Mouse (Mus musculus) megakaryocyte, adult 5-6 weeks (primary cell): Measurements from ENCODE around the gene Cyb561d2. TPM values are rescaled to one million over a fixed set of nuclear protein-coding genes. Genes with fewer than 3 reads are reported as not detected.
"Not testable (repeated sequence)": the region's sequence is repeated elsewhere in the genome, so short reads cannot be mapped to it uniquely, and the experiment has no call there.

ENCODE experiments used
- ATAC-seq: 2 replicates; pipeline ENCODE4 v1.8.0; 2016; ENCODE audit warnings: mild to moderate bottlenecking, inconsistent platforms; ENCODE audit not compliant: poor library complexity, severe bottlenecking
- total RNA-seq, 2 experiments: library from RNA; stranded (forward) in 1 of 2; stranded (reverse) in 1 of 2; fragments of 153-499, 151-499 nt in 1 of 2; fragments of 221-1000, 200-1000 nt in 1 of 2; gene quantifications; 2 replicates each; pipeline versions ENCODE4 v1.2.3 to v1.2.4; 2015 to 2017

The Cyb561d2 gene
- total RNA-seq (2015) (12.8 and 15.5 TPM in 2 replicates), total RNA-seq (2017) (14.2 and 21.7 TPM in 2 replicates)

DNA sequence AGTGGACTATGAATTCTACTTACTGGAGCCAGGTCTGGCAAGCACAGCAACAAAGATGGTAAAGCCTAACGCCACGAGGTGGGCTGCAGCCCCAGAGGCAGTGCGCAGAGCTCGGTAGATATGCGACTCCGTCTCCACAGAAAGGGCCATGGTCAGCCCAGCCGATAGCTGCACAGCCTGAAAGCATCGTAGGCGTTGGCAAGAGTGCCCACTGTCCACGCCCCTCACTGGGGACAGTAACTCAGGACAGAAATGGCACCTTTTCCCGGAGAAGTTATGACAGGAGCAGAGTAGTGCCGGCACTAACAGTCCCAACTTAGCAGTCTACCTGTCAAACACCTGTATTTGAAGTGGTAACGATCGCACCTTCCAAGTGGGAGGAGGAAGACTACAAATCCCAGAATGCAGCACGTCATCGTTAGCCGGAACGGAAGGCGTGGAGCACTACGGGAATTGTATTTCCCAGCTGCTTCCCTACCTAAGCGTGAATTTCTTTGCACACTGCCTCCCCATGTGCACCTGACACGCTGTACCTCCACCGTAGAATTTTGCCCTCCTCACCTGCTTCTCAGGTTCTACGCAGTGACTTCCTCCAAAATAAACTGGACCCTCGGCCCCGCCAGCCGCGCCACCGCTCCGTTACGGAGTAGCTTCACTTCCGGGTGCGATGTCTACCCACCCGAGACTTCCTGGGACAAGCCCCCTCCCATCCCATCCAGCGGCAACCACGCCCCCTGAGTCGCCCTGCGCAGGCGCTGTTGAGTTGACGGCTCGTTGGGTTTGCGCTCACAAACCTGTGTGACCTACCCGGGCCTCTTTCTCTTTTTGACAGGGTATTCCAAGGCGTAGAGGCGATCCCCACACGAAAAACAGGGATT is at the start of gene Cyb561d2, which contains the start of gene Nprl2:
Gene Cyb561d2, minus strand, starts transcription at position 720 of the 878 bp plus-strand sequence.
Gene Nprl2, plus strand, starts transcription at position 753 of the 878 bp plus-strand sequence.
- ATAC-seq: peak; percentile 89

DNA sequence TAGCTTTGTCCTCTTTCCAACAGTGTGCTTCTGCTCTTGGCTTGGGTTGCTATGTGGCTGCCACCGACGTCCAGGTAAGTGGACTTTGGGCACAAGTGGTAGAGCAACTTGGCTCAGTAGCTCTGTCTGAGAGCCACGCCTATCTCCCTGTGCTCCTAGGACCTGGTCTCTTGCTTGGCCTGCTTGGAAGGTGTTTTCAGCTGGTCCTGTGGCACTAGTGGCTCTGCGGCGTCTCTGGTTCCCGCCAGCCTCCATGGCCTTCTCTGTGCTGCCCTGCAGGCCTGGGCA is 48.7 kb upstream of the Cyb561d2 start:
- ATAC-seq: no peak

DNA sequence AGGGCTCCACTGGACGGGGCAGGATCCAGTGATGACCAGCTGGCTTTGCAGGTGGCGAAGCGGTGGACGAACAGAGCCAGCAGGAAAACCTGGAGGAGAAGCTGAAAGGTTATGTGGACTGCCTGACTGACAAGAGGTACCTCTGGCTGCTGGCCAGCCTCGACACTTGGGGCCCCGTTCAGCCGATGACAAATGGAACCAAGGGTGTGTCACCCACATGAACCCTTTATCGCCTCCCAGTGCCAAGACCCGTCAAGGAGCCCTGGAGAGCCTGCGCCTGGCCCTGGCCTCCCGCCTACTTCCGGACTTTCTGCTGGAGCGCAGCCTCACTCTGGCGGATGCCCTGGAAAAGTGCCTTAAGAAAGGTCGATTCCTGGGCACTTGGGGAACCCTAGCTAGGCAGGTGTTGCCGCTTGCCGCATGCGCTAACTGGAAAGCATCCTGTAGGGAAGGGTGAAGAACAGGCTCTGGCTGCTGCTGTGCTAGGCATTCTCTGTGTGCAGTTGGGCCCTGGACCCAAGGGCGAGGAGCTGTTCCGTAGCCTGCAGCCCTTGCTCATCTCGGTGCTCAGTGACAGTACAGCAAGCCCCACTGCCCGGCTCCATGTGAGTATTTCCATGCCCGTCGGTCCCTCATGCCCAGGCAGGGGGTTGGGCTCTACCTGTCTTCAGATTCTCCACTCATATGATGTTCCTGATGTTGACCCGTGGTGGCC is 48.2 kb upstream of the Cyb561d2 start:
- no peak for ATAC-seq

DNA sequence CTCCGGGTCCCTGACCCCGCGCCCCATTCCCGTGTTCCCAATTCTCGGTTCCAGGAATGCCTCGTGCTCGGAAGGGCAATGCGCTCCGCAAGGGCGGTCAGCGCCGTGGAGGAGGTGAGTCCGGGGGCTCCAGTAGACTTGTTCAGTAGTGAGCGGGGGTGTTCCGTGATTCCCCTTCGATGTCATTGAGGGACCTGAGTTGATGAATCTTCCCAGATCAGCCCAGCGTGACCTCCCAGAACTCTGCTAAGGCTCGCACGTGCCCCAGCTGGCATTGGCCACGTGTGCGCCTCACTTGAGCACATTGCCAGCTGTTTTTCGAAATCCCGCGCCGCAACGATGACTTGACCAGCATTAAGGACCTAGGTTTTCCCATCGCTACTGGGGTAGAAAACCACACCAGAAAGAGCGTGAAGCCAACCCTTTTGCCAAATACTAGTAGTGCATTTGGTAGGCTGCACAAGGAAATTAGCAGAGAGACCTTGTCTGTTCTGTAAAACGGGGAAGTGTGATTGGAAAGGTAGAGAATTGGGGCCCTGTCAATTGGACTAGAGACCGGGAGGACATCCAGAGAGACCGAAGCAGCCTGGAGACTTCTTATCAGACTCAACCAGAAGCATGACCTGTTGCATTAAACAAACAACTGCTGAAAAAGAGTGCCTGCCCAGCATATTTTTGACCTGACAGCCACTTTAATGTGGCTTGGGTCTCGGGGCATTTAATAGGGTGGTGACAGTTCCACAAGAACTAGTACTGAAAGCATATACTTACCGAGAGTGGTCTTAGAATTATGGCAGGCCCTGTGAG is 46.0 kb upstream of the Cyb561d2 start:
- peak; percentile 7; the same call in 1 of the 2 replicates for ATAC-seq

DNA sequence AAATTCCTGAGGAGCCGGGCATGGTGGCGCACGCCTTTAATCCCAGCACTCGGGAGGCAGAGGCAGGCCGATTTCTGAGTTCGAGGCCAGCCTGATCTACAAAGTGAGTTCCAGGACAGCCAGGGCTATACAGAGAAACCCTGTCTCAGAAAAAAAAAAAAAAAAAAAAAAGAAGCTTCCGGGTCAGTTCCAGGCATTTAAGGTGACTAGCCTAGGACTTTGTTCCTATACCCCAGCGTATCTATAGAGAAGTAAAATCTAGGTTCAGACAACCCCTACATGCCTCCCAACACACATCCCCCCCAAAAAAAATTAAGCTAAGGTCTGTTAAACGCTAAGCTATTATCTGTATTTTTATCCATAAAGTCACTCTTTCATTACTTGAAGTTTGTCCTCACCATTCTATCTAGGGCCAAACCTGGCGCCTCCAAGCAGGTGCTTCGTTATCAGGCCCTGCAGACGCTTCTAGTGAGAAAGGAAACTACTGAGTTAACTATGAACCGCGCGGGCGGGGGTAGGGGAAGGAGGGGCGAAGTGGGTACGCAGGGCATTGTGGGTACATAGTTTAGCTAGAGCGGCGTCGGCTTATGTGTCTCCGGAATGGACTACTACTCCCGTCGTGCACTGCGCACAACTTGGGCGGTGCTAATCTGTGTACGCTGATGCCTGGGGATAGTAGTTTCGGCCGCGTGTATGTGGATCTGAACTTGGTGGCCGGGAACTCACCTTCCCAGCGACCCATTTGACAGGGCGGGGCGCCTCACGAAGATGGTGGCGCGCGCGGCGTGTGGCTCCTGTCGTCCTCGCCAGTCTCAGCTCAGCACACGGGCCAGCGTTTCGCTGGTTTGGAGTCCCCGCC is 45.2 kb upstream of the Cyb561d2 start, which contains the start of gene Ifrd2:
Gene Ifrd2, plus strand, starts transcription at position 669 of the 859 bp plus-strand sequence.
- ATAC-seq: peak; percentile 97

DNA sequence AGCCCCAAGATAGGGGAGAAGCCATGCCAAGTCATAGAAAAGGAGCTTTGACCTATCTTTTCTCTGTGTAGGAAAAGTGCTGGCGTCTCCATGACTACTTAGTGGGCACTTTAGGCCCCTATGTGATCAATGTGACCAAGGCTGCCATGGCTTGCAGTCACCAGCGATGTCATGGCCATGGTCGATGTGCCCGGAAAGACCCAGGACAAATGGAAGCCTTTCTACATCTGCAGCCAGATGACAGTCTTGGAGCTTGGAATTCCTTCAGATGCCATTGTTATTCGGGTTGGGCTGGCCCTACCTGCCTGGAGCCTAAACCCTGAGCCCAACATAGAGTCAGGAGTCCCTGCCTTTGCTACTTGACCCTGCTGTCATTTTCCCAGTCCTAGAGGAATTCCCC is 44.5 kb upstream of the Cyb561d2 start:
- no peak for ATAC-seq

DNA sequence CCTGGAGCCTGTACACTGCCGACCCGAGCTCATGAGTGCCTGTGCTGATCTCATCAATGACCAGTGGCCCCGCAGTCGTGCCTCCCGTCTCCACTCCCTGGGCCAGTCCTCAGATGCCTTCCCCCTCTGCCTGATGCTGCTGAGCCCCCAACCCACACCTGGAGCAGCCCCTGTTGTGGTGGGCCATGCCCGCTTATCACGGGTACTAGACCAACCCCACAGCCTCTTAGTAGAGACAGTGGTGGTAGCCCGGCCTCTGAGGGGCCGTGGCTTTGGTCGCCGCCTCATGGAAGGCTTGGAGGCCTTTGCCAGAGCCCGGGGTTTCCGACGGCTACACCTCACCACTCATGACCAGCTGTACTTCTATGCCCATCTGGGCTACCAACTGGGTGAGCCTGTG is 41.2 kb upstream of the Cyb561d2 start:
- no peak for ATAC-seq

DNA sequence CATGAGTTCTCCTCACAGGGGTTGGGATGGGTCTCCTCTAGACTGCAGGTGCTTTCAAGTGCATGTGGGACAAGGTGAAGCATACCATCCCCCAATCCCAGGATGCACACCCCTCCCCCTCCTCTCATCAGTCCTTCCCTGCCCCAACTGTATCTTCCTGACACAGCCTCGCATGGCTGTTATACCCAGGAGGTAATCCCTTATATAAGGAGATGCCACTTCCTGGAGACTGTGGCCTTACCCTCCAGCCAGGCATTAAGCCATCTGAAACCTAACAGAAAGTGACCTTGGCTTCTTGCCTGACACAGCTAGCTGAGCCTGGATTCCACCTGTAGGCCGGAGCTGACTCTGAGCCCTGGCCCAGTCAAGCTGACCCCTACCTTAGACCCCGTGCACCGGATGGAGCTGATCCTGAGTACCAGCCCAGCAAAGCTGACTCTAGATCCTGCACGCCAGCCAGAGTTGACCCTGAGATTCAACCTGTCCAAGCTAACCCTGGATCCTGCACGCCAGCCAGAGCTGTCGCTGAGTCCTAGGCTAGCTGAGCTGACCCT is 40.6 kb upstream of the Cyb561d2 start:
- no peak for ATAC-seq

DNA sequence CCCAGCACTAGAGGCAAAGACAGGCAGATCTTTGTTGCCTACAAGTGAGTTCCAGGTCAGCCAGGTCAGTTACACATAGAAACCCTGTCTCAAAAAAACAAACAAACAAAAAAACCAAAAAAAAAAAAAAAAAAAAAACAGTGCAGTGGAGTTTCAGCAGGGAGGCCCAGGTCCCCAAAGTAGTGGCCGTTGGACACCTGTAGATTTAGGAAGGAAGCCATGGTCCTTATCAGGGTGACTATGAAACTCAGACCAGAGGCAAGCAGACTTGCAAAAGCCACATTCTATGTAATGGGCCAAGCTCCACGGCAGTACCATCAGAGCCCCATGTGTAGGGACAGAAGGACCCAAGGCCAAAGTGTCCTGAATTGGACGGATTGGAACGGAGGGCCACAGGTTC is 39.6 kb upstream of the Cyb561d2 start:
- ATAC-seq: no peak

DNA sequence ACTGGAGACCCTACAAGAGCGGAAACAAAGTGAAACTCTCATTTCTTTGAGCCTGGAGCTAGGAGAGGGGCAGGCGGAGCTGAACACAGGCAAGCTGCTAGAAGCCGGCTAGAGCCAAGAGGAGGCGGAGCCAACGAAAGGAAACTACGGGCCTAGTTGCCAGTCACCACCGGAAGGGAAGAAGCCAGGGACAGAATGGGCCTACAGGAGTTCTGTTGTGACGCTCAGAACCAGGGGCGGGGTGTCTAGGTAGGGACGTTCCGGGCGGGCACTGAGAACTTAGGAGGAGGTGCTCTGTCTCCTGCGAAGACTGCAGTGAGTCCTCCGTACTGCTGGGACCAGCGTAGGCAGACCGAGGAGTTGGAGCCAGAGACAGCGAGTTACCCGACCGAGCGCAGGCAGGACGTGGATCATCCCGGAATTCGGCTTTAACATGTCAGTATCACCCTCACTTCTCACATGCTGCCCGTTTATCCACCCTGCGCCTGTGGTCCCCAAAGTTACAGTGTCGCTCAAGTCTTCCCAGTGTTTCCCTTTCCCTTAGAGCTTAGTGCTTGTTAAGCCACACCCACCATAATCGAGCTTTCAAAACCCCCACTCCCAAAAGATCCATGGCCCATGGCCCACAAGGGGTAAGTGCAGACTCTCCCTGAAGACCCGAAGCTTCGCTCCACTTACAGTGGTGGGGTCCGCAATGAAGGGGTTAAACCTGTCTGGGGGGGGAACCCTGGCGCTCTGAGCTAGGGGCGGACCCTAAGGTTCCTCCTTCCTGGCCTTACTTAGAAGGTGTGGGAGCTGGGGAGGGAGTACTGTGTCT is 38.7 kb upstream of the Cyb561d2 start, which contains the start of gene Hyal3:
Gene Hyal3, plus strand, starts transcription at position 318 of the 817 bp plus-strand sequence.
- peak; percentile 77 for ATAC-seq

DNA sequence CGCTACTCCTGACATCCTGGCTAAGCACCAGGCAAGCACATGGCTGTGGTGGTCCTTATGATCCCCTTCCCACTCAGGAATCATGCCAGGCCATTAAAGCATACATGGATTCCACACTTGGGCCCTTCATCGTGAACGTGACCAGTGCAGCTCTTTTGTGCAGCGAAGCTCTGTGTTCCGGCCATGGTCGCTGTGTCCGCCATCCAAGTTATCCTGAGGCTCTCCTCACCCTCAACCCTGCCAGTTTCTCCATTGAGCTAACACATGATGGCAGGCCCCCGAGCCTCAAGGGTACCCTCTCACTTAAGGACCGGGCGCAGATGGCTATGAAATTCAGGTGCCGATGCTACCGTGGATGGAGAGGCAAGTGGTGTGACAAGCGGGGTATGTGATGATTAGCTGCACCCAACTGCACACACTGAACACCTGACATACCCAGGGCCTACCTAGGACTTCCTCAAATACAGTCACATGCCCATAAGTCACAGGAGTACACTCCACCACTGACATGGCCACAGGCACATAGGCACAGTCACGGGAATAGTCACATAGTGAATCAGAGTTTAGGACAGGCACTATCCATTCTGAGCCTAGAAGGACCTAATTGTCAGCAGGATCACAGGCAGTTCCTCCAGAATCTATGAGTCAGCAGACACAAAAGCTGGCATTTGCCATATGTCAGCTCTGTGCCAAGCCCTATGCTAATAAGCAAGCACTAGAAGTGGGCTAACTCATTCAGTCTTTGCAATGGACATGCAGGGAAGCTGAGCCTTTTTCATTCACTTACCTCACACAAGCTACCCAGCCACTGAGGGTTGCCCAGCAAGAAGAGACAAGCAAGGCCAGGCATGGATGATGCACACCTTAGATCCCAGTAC is 37.3 kb upstream of the Cyb561d2 start:
- no peak for ATAC-seq

DNA sequence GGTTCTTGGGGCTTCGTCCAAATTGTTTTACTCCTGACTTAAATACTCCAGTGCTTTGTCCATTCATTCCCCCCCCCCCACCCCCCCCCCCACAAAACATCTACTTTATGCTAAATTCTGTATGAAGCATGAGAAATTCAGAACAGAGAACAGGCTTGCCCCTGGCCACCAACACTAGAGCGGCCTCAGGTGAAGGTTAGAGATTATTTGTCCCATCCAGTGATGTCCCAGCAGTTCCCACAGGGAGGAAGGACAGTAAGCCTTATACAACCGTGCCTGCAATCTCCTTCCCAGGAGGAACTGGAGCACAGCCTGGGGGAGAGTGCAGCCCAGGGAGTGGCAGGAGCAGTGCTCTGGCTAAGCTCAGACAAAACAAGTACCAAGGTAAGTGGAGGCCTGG is 36.6 kb upstream of the Cyb561d2 start, which contains the start of gene Naa80:
Gene Naa80, plus strand, starts transcription at position 301 of the 400 bp plus-strand sequence.
- ATAC-seq: no peak

DNA sequence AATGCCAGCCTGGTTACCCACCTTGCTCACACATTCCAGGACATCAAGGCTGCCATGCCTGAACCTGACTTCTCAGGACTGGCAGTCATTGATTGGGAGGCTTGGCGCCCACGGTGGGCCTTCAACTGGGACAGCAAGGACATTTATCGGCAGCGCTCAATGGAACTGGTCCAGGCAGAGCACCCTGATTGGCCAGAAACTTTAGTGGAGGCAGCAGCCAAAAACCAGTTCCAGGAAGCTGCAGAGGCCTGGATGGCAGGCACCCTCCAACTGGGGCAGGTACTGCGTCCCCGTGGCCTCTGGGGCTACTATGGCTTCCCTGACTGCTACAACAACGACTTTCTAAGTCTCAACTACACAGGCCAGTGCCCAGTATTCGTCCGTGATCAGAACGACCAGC is 35.9 kb upstream of the Cyb561d2 start:
- ATAC-seq: no peak

DNA sequence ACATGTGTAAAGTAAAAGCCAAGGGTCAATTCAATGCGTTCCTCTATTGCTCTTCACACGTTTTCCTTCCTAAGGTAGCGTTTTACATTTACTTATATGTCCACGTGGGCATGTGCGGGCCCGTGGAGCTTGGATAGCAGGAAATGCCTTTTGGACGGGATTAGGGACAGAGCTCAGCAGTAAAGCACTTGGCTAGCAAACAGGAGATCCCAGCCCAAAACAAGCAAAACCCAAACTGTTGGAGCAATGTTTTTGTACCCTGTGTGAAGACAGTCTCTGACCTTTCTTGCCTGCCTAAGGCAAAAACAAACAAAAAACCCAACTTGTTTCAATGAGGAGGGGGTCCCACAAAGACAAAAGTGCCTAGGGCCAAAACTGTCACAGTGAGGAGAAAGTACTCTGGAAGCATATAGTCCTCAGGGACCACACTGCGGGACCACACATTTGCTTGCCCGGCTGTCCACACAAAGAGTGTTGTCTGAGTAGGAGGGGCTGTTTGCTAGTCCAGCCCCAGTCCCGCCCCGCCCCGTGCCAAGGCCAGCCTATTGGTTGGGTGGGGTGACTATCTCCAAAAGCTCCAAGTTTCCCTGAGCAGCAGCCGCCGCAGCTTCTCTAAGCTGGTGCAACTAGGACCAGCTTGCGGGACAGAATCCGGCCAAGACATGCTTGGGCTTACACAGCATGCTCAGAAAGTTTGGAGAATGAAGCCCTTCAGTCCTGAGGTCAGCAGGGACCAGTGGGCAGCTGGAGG is 34.5 kb upstream of the Cyb561d2 start, which contains the start of gene Hyal1:
Gene Hyal1, plus strand, starts transcription at position 571 of the 751 bp plus-strand sequence.
- peak; percentile 46 for ATAC-seq

DNA sequence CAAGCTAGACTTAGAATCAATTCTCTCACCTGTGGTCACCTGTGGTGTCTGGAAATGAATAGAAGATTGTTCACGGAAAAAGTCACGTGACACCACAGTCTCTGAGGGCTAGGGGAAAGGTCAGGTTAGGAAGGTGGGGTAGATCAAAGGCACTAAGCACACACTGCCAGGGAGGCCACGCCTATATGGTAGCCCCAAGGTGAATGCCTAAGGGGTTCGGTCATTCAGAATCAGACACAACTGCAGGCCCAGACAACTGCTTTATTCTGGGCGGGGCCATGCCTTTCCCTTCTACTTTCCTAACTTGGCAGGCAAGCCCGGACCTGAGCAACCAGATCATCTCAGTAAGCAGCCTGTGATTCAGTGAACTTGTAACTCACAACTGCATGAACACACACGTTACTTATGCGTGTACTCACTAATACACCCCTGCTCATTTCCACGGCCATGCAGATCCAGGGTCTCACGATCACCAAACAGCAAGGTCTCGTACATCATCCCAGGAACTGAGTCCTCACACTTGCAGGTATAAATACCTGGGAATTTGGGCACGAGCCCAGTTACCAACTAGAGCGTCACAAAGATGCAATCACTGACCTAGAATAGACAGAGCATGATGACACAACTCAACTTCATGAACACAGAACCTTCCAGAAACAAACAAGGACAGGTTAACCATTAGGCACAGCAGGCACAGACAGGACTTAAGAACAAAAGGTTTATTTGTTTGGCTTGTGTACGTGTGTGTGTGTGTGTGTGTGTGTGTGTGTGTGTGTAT is 33.8 kb upstream of the Cyb561d2 start:
- ATAC-seq: no peak

DNA sequence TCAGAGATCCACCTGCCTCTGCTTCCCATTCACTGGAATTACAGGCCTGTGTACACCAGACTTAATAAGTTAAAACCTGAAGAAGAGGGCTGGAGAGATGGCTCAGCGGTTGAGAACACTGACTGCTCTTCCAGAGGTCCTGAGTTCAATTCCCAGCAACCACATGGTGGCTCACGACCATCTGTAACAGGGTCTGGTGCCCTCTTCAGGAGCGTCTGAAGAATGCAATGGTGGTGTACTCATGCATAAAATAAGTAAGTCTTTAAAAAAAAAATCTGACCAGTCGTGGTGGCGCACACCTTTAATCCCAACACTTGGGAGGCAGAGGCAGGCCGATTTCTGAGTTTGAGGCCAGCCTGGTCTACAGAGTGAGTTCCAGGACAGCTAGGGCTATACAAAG is 31.8 kb upstream of the Cyb561d2 start:
- ATAC-seq: not testable (repeated sequence)
